Mouse (Mus musculus) liver, postnatal 0 days (tissue): Measurements from ENCODE around the gene Dock10. TPM values are rescaled to one million over a fixed set of nuclear protein-coding genes. Genes with fewer than 3 reads are reported as not detected.

Experiments used
- ATAC-seq: fragments of 200-750 bp; cut with Nextera tagmentation; 2 replicates; pipeline ENCODE4 v1.8.0; 2017; ENCODE audit warnings: mild to moderate bottlenecking, moderate library complexity
- DNase-seq: peaks from one replicate; pipeline ENCODE4 v3.0.0-alpha.2; 2016
- H3K27ac ChIP-seq: fragments of 300-500 bp; sonication (generic); 2 replicates; pipeline ENCODE4 v1.5.1; 2014; ENCODE audit warnings: antibody characterized with exemption, moderate library complexity, mild to moderate bottlenecking, low read depth
- H3K27me3 ChIP-seq: fragments of 300-500 bp; sonication (generic); 2 replicates; pipeline ENCODE4 v1.6.1; 2014; ENCODE audit warnings: low read length, control low read depth, mixed read lengths; ENCODE audit not compliant: insufficient read depth
- H3K36me3 ChIP-seq: fragments of 300-500 bp; sonication (generic); replicated peaks from 2 replicates; pipeline ENCODE4 v1.6.1; 2014; ENCODE audit warnings: mild to moderate bottlenecking, control low read depth, low read length, moderate library complexity, mixed read lengths; ENCODE audit not compliant: insufficient read depth
- H3K4me1 ChIP-seq: fragments of 300-500 bp; sonication (generic); 2 replicates; pipeline ENCODE4 v1.6.1; 2014; ENCODE audit warnings: antibody characterized with exemption, mild to moderate bottlenecking, control low read depth; ENCODE audit not compliant: insufficient read depth
- H3K4me2 ChIP-seq: fragments of 300-500 bp; sonication (generic); 2 replicates; pipeline ENCODE4 v1.6.1; 2014; ENCODE audit warnings: low read depth, mild to moderate bottlenecking, low read length, moderate library complexity, mixed read lengths
- H3K4me3 ChIP-seq: fragments of 300-500 bp; sonication (generic); 2 replicates; pipeline ENCODE4 v1.5.1; 2014; ENCODE audit warnings: low read depth, low read length
- H3K9ac ChIP-seq: fragments of 300-500 bp; sonication (generic); replicated peaks from 2 replicates; pipeline ENCODE4 v1.6.1; 2014; ENCODE audit warnings: mild to moderate bottlenecking, moderate library complexity
- H3K9me3 ChIP-seq: fragments of 300-500 bp; sonication (generic); 2 replicates; pipeline ENCODE4 v1.6.1; 2016; ENCODE audit warnings: mild to moderate bottlenecking, control low read depth, low read length, mixed read lengths
- CTCF ChIP-seq: sonication (generic); IDR thresholded peaks from 2 replicates; pipeline ENCODE4 v1.5.1; 2016; ENCODE audit warnings: antibody characterized with exemption, low read depth
- EP300 ChIP-seq: IDR thresholded peaks from 2 replicates; pipeline ENCODE4 v1.6.1; 2016; ENCODE audit warnings: antibody characterized with exemption, low read depth, mild to moderate bottlenecking
- WGBS: fragments of 180-500 bp; shearing (Covaris S2); extraction: QIAGEN DNeasy Blood & Tissue Kit; methylation state at CpG from one replicate; pipeline ENCODE4 v1.1.7; 2014; ENCODE audit not compliant: insufficient replicate concordance; 5-methylcytosine and 5-hydroxymethylcytosine counted together
- polyA plus RNA-seq: library from polyadenylated mRNA; unstranded; fragments of >200 nt; fragmentation: Nextera tagmentation; extraction: Ambion mirVana; gene quantifications from 2 replicates; pipeline ENCODE4 v1.2.1, GENCODE M21; 2015

Dock10 gene
- polyA plus RNA-seq, 1 experiment from 2014 or later, result 3.3 TPM

GRCm38 (mm10) chr1:80519893-80520292 is 238.4 kb downstream of the Dock10 start:
- no peak overlapping the region for H3K27ac ChIP-seq
- DNase-seq (no peak), ATAC-seq (no peak)
- peaks cover 6% of the 10 kb centered on the region for H3K36me3 ChIP-seq
- no peak overlapping the region for H3K4me3 ChIP-seq
- no peaks in the 10 kb centered on the region for H3K9me3 ChIP-seq
- whole genome bisulfite sequencing, result 39% methylated on average over 1 of the region's 1 CpGs
- H3K9ac ChIP-seq, result no peak overlapping the region
- TF ChIP-seq CTCF, result no peak
- TF ChIP-seq EP300, result no peak
- no peak overlapping the region for H3K4me2 ChIP-seq
- no peaks in the 10 kb centered on the region for H3K4me1 ChIP-seq
- no peaks in the 10 kb centered on the region for H3K27me3 ChIP-seq

- ATAC-seq, result no peak
- no peak for DNase-seq
- WGBS, result 52% methylated on average over 6 of the region's 6 CpGs
- Histone ChIP-seq H3K4me2 (no peak overlapping the region), H3K4me1 (no peaks in the 10 kb centered on the region), H3K27ac (no peak overlapping the region), H3K36me3 (no peaks in the 10 kb centered on the region), H3K4me3 (no peak overlapping the region), H3K9me3 (no peaks in the 10 kb centered on the region), H3K27me3 (no peaks in the 10 kb centered on the region), H3K9ac (no peak overlapping the region)
- TF ChIP-seq EP300 (no peak), CTCF (peak; percentile 56)
Measured at GRCm38 (mm10) chr1:80515836-80516235, 242.5 kb downstream of the Dock10 start.

DNA sequence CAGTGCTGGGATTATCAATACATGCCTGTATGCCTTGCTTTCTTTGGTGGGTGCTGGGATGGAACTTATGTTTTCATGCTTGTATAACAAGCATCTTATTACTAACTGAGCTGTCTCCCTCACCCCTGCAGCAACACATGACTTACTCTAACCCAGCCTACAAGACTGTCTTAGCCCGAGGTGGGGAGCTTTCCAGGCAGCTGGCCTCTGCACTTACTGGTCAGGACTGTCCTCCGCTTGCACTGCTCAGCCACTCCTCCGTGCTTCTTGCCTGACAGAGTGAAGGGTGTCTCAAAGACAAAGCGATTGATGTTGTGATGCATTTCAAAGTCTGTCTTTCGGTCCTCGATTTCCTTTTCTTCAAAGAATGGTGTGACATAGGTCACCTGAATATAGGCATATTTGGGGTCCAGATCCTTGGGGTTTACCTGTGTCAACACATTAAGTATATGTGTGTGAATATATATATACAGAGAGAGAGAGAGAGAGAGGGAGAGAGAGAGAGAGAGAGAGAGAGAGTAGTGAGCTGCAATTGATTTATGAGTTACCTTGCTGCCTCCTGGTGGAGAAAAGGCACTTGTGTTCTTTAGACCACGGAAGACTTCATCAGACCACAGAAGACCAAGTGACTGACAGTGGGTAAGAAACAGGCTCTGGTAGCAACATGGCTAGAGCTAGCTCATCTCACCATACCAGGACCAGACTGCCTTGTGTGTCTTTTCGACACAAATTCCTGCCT is 245.9 kb downstream of the Dock10 start:
- no peaks in the 10 kb centered on the region for H3K27me3 ChIP-seq
- 66% methylated on average over 8 of the region's 8 CpGs for WGBS

GRCm38 (mm10) chr1:80504757-80505156 is 253.6 kb downstream of the Dock10 start:
- TF ChIP-seq EP300 (no peak), CTCF (peak; percentile 52)
- Histone ChIP-seq H3K36me3 (peaks cover 2% of the 10 kb centered on the region; the same call in 1 of the 2 replicates), H3K4me2 (no peak overlapping the region), H3K27ac (no peak overlapping the region), H3K4me3 (no peak overlapping the region), H3K9ac (no peak overlapping the region), H3K9me3 (no peaks in the 10 kb centered on the region), H3K4me1 (no peaks in the 10 kb centered on the region), H3K27me3 (no peaks in the 10 kb centered on the region)
- ATAC-seq, result no peak
- no peak for DNase-seq
- WGBS, result 77% methylated on average over 2 of the region's 2 CpGs

More for the DNA sequence above, 245.9 kb downstream of the Dock10 start:
- Histone ChIP-seq H3K27ac (no peak overlapping the region), H3K9me3 (no peaks in the 10 kb centered on the region), H3K36me3 (no peaks in the 10 kb centered on the region; the same call in 1 of the 2 replicates), H3K9ac (no peak overlapping the region), H3K4me1 (no peaks in the 10 kb centered on the region), H3K4me3 (no peak overlapping the region), H3K4me2 (no peak overlapping the region)
- no peak for DNase-seq
- no peak for ATAC-seq
- TF ChIP-seq EP300 (no peak), CTCF (peak; percentile 61)

DNA sequence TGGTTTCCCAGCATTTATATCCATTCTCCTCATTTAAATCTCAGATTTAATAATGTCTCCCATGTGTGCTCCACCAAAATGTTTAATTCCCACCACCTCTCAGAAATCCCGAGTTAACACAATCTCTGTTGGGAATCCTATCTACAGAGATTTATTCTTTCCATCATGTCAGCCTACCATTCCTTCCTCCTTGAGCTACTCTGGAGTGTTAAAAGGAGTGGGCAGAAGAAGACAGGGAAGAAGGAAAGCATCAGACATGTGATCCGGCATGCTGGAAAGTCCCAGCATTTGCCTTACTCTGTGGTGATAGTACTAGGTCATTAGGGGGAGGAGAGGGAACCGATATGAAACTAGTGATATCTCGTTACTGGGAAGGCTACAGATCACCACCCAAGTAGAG is 254.2 kb downstream of the Dock10 start:
- Histone ChIP-seq H3K27ac (no peak overlapping the region), H3K9me3 (no peaks in the 10 kb centered on the region), H3K4me2 (no peak overlapping the region), H3K9ac (no peak overlapping the region), H3K36me3 (peaks cover 2% of the 10 kb centered on the region; the same call in 1 of the 2 replicates), H3K4me1 (no peaks in the 10 kb centered on the region), H3K27me3 (no peaks in the 10 kb centered on the region), H3K4me3 (no peak overlapping the region)
- ATAC-seq (no peak), DNase-seq (no peak)
- TF ChIP-seq CTCF (no peak), EP300 (no peak)
- 76% methylated on average over 4 of the region's 4 CpGs for WGBS

DNA sequence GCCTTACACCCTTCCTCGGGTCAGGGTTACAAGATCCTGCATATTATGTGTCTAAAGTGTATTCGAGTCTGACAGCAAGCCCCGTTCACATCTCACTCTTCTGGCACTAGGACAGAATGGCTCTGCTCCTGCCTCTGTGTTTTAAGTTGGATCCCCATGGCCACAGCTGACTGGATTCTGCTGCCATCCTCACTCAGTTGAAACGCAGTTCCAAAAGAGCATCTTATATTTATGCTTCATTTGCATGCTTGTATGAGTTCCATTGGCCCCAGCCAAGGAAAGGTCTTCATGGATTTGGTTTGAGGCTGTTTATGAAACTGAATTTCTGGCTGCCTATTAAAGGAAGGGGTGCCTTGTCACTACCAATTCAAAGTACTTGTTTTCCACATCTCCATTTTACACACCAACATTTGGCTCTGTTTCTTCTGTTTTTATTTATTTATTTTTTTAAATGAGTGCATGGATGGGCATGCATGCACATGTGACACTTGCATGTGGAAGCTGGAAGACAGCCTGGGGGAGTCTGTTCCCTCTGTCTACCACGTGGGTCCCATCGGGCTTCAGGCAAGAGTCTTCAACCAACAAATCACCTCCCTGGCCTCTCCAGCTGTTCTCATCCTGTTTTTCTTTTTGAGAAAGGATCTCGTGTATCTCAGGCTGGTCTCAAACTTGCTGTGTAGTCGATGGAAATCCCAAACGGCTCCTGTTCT is 255.7 kb downstream of the Dock10 start:
- TF ChIP-seq EP300 (no peak), CTCF (no peak)
- no peak for DNase-seq
- Histone ChIP-seq H3K36me3 (0 out of 2 replicates have a peak, but pooled peaks cover 2% of the 10 kb centered on the region), H3K27me3 (no peaks in the 10 kb centered on the region), H3K27ac (no peak overlapping the region), H3K4me1 (no peaks in the 10 kb centered on the region), H3K9me3 (no peaks in the 10 kb centered on the region), H3K4me3 (no peak overlapping the region), H3K9ac (no peak overlapping the region), H3K4me2 (no peak overlapping the region)
- ATAC-seq, result no peak
- WGBS, result 79% methylated on average over 9 of the region's 9 CpGs
